19 mouse cellular contexts compared by ENCODE assay signal in genomic region chr8:126753059-126753855, GRCm38 (mm10).
DNase-seq lines count a peak whose midpoint lies in the region; ATAC-seq lines count a peak whose summit lies in the region.
"Had no signal": no experiment of that assay in that cellular context is flagged by ENCODE, and none has a peak within 500 bp of the region (broad histone marks: within the 10 kb centered on the region; RNA-seq: fewer than 3 reads in every experiment).

No protein-coding gene starts in this region.

- WGBS in forebrain, embryonic 13.5 days: 52% methylated on average over 4 of the region's 4 CpGs
- WGBS in forebrain, embryonic 11.5 days: 82% methylated on average over 4 of the region's 4 CpGs
- WGBS in midbrain, embryonic 12.5 days: 71% methylated on average over 4 of the region's 4 CpGs
- WGBS in midbrain, embryonic 10.5 days: 87% methylated on average over 4 of the region's 4 CpGs
- WGBS in forebrain, embryonic 16.5 days: 35% methylated on average over 4 of the region's 4 CpGs
- 48% methylated on average over 4 of the region's 4 CpGs for WGBS in midbrain, embryonic 16.5 days

- no peak for DNase-seq in forebrain, embryonic 11.5 days (ENCODE audit: low spot score)
- DNase-seq in midbrain, embryonic 10.5 days (ENCODE audit: low spot score): no peak
- DNase-seq in layer of hippocampus, postnatal 36 days: no peak
- DNase-seq in adipocyte (ENCODE audit: low spot score): no peak
- DNase-seq: embryo, embryonic 11 days; heart, adult 2 months; heart, postnatal 10 days; kidney, adult 11 months; kidney, postnatal 36 days; liver, embryonic 13.5 days; lung, postnatal 4 days; thymus, postnatal 4 days had no signal

- no peak overlapping the region for H3K4me2 ChIP-seq in forebrain, embryonic 13.5 days
- no peak overlapping the region for H3K4me2 ChIP-seq in forebrain, embryonic 11.5 days (ENCODE audit: low read depth, low read length, severe bottlenecking)
- H3K4me2 ChIP-seq in midbrain, embryonic 12.5 days (replicated peaks): no peak overlapping the region
- H3K4me2 ChIP-seq in forebrain, embryonic 16.5 days (ENCODE audit: low read length): no peak overlapping the region
- no peak overlapping the region for H3K4me2 ChIP-seq in midbrain, embryonic 16.5 days (ENCODE audit: low read length)
- H3K4me2 ChIP-seq: liver, embryonic 13.5 days had no signal

- H3K27ac ChIP-seq in forebrain, embryonic 13.5 days: peak overlapping the region; percentile 59
- H3K27ac ChIP-seq in forebrain, embryonic 11.5 days (ENCODE audit: low read depth, low read length): no peak overlapping the region
- H3K27ac ChIP-seq in midbrain, embryonic 12.5 days (replicated peaks): no peak overlapping the region
- no peak overlapping the region for H3K27ac ChIP-seq in midbrain, embryonic 10.5 days (replicated peaks)
- H3K27ac ChIP-seq in forebrain, embryonic 16.5 days (ENCODE audit: low read length): peak overlapping the region; percentile 54
- H3K27ac ChIP-seq in midbrain, embryonic 16.5 days (ENCODE audit: low read length): peak overlapping the region; percentile 1
- H3K27ac ChIP-seq: heart, adult 2 months; liver, embryonic 13.5 days had no signal

- ATAC-seq in forebrain, embryonic 13.5 days: peak; percentile 90
- no peak for ATAC-seq in forebrain, embryonic 11.5 days (replicated peaks; ENCODE audit: low FRiP score)
- 0 out of 2 replicates have a peak, but pooled peaks have one; percentile 38 for ATAC-seq in midbrain, embryonic 12.5 days (ENCODE audit: low FRiP score, low read depth)
- peak; percentile 93 for ATAC-seq in forebrain, embryonic 16.5 days
- ATAC-seq in midbrain, embryonic 16.5 days: peak; percentile 66; the same call in 1 of the 2 replicates
- ATAC-seq: activated CD4-positive, CD25-positive, alpha-beta regulatory T cell, adult 4 months; CD4-positive, CD25-positive, alpha-beta regulatory T cell, adult 4 months had no signal

- H3K4me3 ChIP-seq in forebrain, embryonic 13.5 days: no peak overlapping the region
- no peak overlapping the region for H3K4me3 ChIP-seq in forebrain, embryonic 11.5 days (ENCODE audit: low read depth, low read length)
- no peak overlapping the region for H3K4me3 ChIP-seq in midbrain, embryonic 12.5 days
- H3K4me3 ChIP-seq in midbrain, embryonic 10.5 days: no peak overlapping the region
- no peak overlapping the region for H3K4me3 ChIP-seq in forebrain, embryonic 16.5 days (replicated peaks; ENCODE audit: low read length)
- no peak overlapping the region for H3K4me3 ChIP-seq in midbrain, embryonic 16.5 days (ENCODE audit: low read depth, low read length)
- H3K4me3 ChIP-seq: heart, adult 2 months; liver, embryonic 13.5 days; myocyte had no signal

- H3K36me3 ChIP-seq in forebrain, embryonic 13.5 days (ENCODE audit: poor library complexity, severe bottlenecking): no peaks in the 10 kb centered on the region
- no peaks in the 10 kb centered on the region for H3K36me3 ChIP-seq in forebrain, embryonic 11.5 days (ENCODE audit: control insufficient read depth, insufficient read depth, low read length)
- no peaks in the 10 kb centered on the region for H3K36me3 ChIP-seq in midbrain, embryonic 12.5 days
- H3K36me3 ChIP-seq in midbrain, embryonic 10.5 days: no peaks in the 10 kb centered on the region
- no peaks in the 10 kb centered on the region for H3K36me3 ChIP-seq in forebrain, embryonic 16.5 days (ENCODE audit: control insufficient read depth, insufficient read depth)
- H3K36me3 ChIP-seq in midbrain, embryonic 16.5 days (ENCODE audit: control insufficient read depth, insufficient read depth, low read length): no peaks in the 10 kb centered on the region
- H3K36me3 ChIP-seq: liver, embryonic 13.5 days had no signal

- H3K4me1 ChIP-seq in forebrain, embryonic 13.5 days: peaks cover 19% of the 10 kb centered on the region
- no peaks in the 10 kb centered on the region for H3K4me1 ChIP-seq in forebrain, embryonic 11.5 days (replicated peaks; ENCODE audit: control insufficient read depth, insufficient read depth, low read length)
- H3K4me1 ChIP-seq in midbrain, embryonic 12.5 days: peaks cover 10% of the 10 kb centered on the region; the same call in 1 of the 2 replicates
- H3K4me1 ChIP-seq in midbrain, embryonic 10.5 days: peaks cover 6% of the 10 kb centered on the region
- peaks cover 13% of the 10 kb centered on the region for H3K4me1 ChIP-seq in forebrain, embryonic 16.5 days (replicated peaks; ENCODE audit: control insufficient read depth, insufficient read depth, low read length)
- H3K4me1 ChIP-seq in midbrain, embryonic 16.5 days (ENCODE audit: control insufficient read depth, insufficient read depth, low read length): peaks cover 3% of the 10 kb centered on the region; the same call in 1 of the 2 replicates
- H3K4me1 ChIP-seq: liver, embryonic 13.5 days had no signal

- no peaks in the 10 kb centered on the region for H3K27me3 ChIP-seq in forebrain, embryonic 13.5 days
- H3K27me3 ChIP-seq in forebrain, embryonic 11.5 days (ENCODE audit: control insufficient read depth, insufficient read depth, low read length): no peaks in the 10 kb centered on the region
- no peaks in the 10 kb centered on the region for H3K27me3 ChIP-seq in midbrain, embryonic 12.5 days
- no peaks in the 10 kb centered on the region for H3K27me3 ChIP-seq in midbrain, embryonic 10.5 days (ENCODE audit: low read depth, poor library complexity, severe bottlenecking)
- H3K27me3 ChIP-seq in forebrain, embryonic 16.5 days (replicated peaks; ENCODE audit: control insufficient read depth, insufficient read depth, low read length): no peaks in the 10 kb centered on the region
- no peaks in the 10 kb centered on the region for H3K27me3 ChIP-seq in midbrain, embryonic 16.5 days (ENCODE audit: control insufficient read depth, insufficient read depth, low read depth, low read length)
- H3K27me3 ChIP-seq: liver, embryonic 13.5 days had no signal

- no peak overlapping the region for H3K9ac ChIP-seq in forebrain, embryonic 13.5 days
- no peak overlapping the region for H3K9ac ChIP-seq in forebrain, embryonic 11.5 days (ENCODE audit: low read length)
- H3K9ac ChIP-seq in midbrain, embryonic 12.5 days (replicated peaks): no peak overlapping the region
- H3K9ac ChIP-seq in forebrain, embryonic 16.5 days (replicated peaks; ENCODE audit: low read depth, low read length): no peak overlapping the region
- H3K9ac ChIP-seq in midbrain, embryonic 16.5 days (ENCODE audit: low read depth, low read length): no peak overlapping the region
- H3K9ac ChIP-seq: liver, embryonic 13.5 days had no signal

- no peaks in the 10 kb centered on the region for H3K9me3 ChIP-seq in forebrain, embryonic 13.5 days (replicated peaks)
- H3K9me3 ChIP-seq in forebrain, embryonic 11.5 days (ENCODE audit: control insufficient read depth, low read length): no peaks in the 10 kb centered on the region
- no peaks in the 10 kb centered on the region for H3K9me3 ChIP-seq in midbrain, embryonic 12.5 days
- no peaks in the 10 kb centered on the region for H3K9me3 ChIP-seq in midbrain, embryonic 10.5 days (replicated peaks)
- H3K9me3 ChIP-seq in forebrain, embryonic 16.5 days (ENCODE audit: control insufficient read depth, low read length): no peaks in the 10 kb centered on the region
- no peaks in the 10 kb centered on the region for H3K9me3 ChIP-seq in midbrain, embryonic 16.5 days (replicated peaks; ENCODE audit: control insufficient read depth, low read length, poor library complexity, severe bottlenecking)
- H3K9me3 ChIP-seq: liver, embryonic 13.5 days had no signal

Comparison
In these comparisons a context has a peak if more than half of its experiments do, and no peak if none do; other contexts are left out.
1. H3K27ac ChIP-seq: peak in forebrain, embryonic 13.5 days (single experiment), forebrain, embryonic 16.5 days (single experiment) and midbrain, embryonic 16.5 days (single experiment); none in forebrain, embryonic 11.5 days (single experiment), midbrain, embryonic 12.5 days (single experiment) and midbrain, embryonic 10.5 days (single experiment).